Mouse (Mus musculus) stomach, postnatal 0 days (tissue): ENCODE data around the gene Creg2. TPM values are rescaled to one million over a fixed set of nuclear protein-coding genes. Genes with fewer than 3 reads are reported as not detected.

Experiments
- ATAC-seq: fragments of 200-750 bp; cut with Nextera tagmentation; 2 replicates; pipeline ENCODE4 v1.8.0; 2017; ENCODE audit not compliant: low FRiP score, low TSS enrichment
- DNase-seq: peaks from one replicate; pipeline ENCODE4 v3.0.0-alpha.2; 2016; ENCODE audit warnings: low spot score
- H3K27ac ChIP-seq: fragments of 300-500 bp; sonication (generic); replicated peaks from 2 replicates; pipeline ENCODE4 v1.5.1; 2014; ENCODE audit warnings: mild to moderate bottlenecking, control low read depth
- H3K27me3 ChIP-seq: fragments of 300-500 bp; sonication (generic); 2 replicates; pipeline ENCODE4 v1.6.1; 2014; ENCODE audit warnings: low read length; ENCODE audit not compliant: control insufficient read depth, insufficient read depth
- H3K36me3 ChIP-seq: fragments of 300-500 bp; sonication (generic); 2 replicates; pipeline ENCODE4 v1.6.1; 2014; ENCODE audit warnings: low read length, mixed read lengths; ENCODE audit not compliant: control insufficient read depth, insufficient read depth
- H3K4me1 ChIP-seq: fragments of 300-500 bp; sonication (generic); replicated peaks from 2 replicates; pipeline ENCODE4 v1.6.1; 2014; ENCODE audit warnings: antibody characterized with exemption; ENCODE audit not compliant: control insufficient read depth, insufficient read depth
- H3K4me2 ChIP-seq: fragments of 300-500 bp; sonication (generic); replicated peaks from 2 replicates; pipeline ENCODE4 v1.6.1; 2014; ENCODE audit warnings: low read depth, mild to moderate bottlenecking, control low read depth, moderate library complexity
- H3K4me3 ChIP-seq: fragments of 300-500 bp; sonication (generic); 2 replicates; pipeline ENCODE4 v1.5.1; 2014; ENCODE audit warnings: low read depth, low read length, control low read depth
- H3K9ac ChIP-seq: fragments of 300-500 bp; sonication (generic); 2 replicates; pipeline ENCODE4 v1.6.1; 2014; ENCODE audit warnings: mild to moderate bottlenecking, low read length, control low read depth, mixed read lengths
- H3K9me3 ChIP-seq: fragments of 300-500 bp; sonication (generic); 2 replicates; pipeline ENCODE4 v1.6.1; 2016; ENCODE audit warnings: low read length; ENCODE audit not compliant: control insufficient read depth
- CTCF ChIP-seq: IDR thresholded peaks from 2 replicates; pipeline ENCODE4 v1.5.1; 2016; ENCODE audit warnings: antibody characterized with exemption, low read depth, mild to moderate bottlenecking, moderate library complexity
- EP300 ChIP-seq: optimal IDR thresholded peaks from 2 replicates; pipeline ENCODE3; 2016; ENCODE audit warnings: antibody characterized with exemption
- whole genome bisulfite sequencing: fragments of 180-500 bp; shearing (Covaris S2); extraction: QIAGEN DNeasy Blood & Tissue Kit; methylation state at CpG from one replicate; pipeline ENCODE4 v1.1.7; 2014; 5-methylcytosine and 5-hydroxymethylcytosine counted together
- polyA plus RNA-seq: library from polyadenylated mRNA; unstranded; fragments of >200 nt; fragmentation: Nextera tagmentation; extraction: Ambion mirVana; gene quantifications from 2 replicates; pipeline ENCODE4 v1.2.1, GENCODE M21; 2015

The Creg2 gene
- polyA plus RNA-seq, 1 experiment from 2014 or later = 0.30 TPM

GRCm38 (mm10) chr1:39583173-39583572 lies 68.1 kb downstream of the Creg2 start:
- Histone ChIP-seq H3K9me3 (no peaks in the 10 kb centered on the region), H3K9ac (no peak overlapping the region), H3K27me3 (no peaks in the 10 kb centered on the region), H3K4me2 (no peak overlapping the region), H3K27ac (no peak overlapping the region), H3K4me1 (no peaks in the 10 kb centered on the region), H3K36me3 (no peaks in the 10 kb centered on the region), H3K4me3 (no peak overlapping the region)
- TF ChIP-seq CTCF (no peak), EP300 (no peak)
- WGBS = 92% methylated on average over 9 of the region's 9 CpGs
- ATAC-seq = no peak
- no peak for DNase-seq

- ATAC-seq = no peak
- H3K36me3 ChIP-seq = no peaks in the 10 kb centered on the region
- no peaks in the 10 kb centered on the region for H3K27me3 ChIP-seq
- no peaks in the 10 kb centered on the region for H3K9me3 ChIP-seq
- WGBS = 74% methylated on average over 2 of the region's 3 CpGs
- H3K9ac ChIP-seq = no peak overlapping the region
- TF ChIP-seq CTCF = no peak
- no peak for TF ChIP-seq EP300
- H3K4me3 ChIP-seq = no peak overlapping the region
- DNase-seq = no peak
- H3K4me2 ChIP-seq = no peak overlapping the region
- no peaks in the 10 kb centered on the region for H3K4me1 ChIP-seq
- no peak overlapping the region for H3K27ac ChIP-seq
Measured at GRCm38 (mm10) chr1:39581215-39581614, 70.1 kb downstream of the Creg2 start.

- H3K4me3 ChIP-seq = no peak overlapping the region
- DNase-seq (no peak), ATAC-seq (no peak)
- H3K27ac ChIP-seq = 0 out of 2 replicates have a peak overlapping the region, but pooled peaks have one; percentile 36
- no peaks in the 10 kb centered on the region for H3K9me3 ChIP-seq
- H3K9ac ChIP-seq = no peak overlapping the region
- WGBS = 62% methylated on average over 6 of the region's 6 CpGs
- no peaks in the 10 kb centered on the region for H3K4me1 ChIP-seq
- H3K4me2 ChIP-seq = no peak overlapping the region
- TF ChIP-seq CTCF (no peak), EP300 (no peak)
- no peaks in the 10 kb centered on the region for H3K27me3 ChIP-seq
- H3K36me3 ChIP-seq = no peaks in the 10 kb centered on the region
Measured at GRCm38 (mm10) chr1:39579139-39579538, 72.1 kb downstream of the Creg2 start.

GRCm38 (mm10) chr1:39578446-39578845 lies 72.8 kb downstream of the Creg2 start:
- Histone ChIP-seq H3K4me3 (no peak overlapping the region), H3K4me2 (no peak overlapping the region), H3K27me3 (no peaks in the 10 kb centered on the region), H3K9ac (no peak overlapping the region), H3K9me3 (no peaks in the 10 kb centered on the region), H3K36me3 (no peaks in the 10 kb centered on the region), H3K4me1 (no peaks in the 10 kb centered on the region), H3K27ac (no peak overlapping the region)
- DNase-seq (no peak), ATAC-seq (no peak)
- 70% methylated on average over 5 of the region's 5 CpGs for WGBS
- no peak for TF ChIP-seq EP300
- TF ChIP-seq CTCF = no peak

GRCm38 (mm10) chr1:39577253-39577705 lies 74.0 kb downstream of the Creg2 start, which contains the start of gene Rnf149:
Gene Rnf149 (minus strand): TSS chr1:39577405.
- no peaks in the 10 kb centered on the region for H3K9me3 ChIP-seq
- H3K27ac ChIP-seq = peak within 1 kb of the TSS; percentile 99
- 0 out of 2 replicates have a peak, but pooled peaks cover 1% of the 10 kb centered on the region for H3K4me1 ChIP-seq
- H3K27me3 ChIP-seq = no peaks in the 10 kb centered on the region
- H3K4me3 ChIP-seq = peak within 1 kb of the TSS; percentile 86
- no peak for TF ChIP-seq CTCF
- TF ChIP-seq EP300 = no peak
- 1% methylated on average over 28 of the region's 49 CpGs for WGBS
- DNase-seq = peak; percentile 97
- H3K4me2 ChIP-seq = peak within 1 kb of the TSS; percentile 78
- no peaks in the 10 kb centered on the region for H3K36me3 ChIP-seq
- H3K9ac ChIP-seq = peak within 1 kb of the TSS; percentile 90
- ATAC-seq = peak; percentile 96

GRCm38 (mm10) chr1:39576431-39577243 lies 74.6 kb downstream of the Creg2 start:
- DNase-seq (peak; percentile 75), ATAC-seq (peak; percentile 70)
- Histone ChIP-seq H3K9me3 (no peaks in the 10 kb centered on the region), H3K4me3 (peak overlapping the region; percentile 86), H3K9ac (peak overlapping the region; percentile 90), H3K4me2 (peak overlapping the region; percentile 78), H3K27me3 (no peaks in the 10 kb centered on the region), H3K4me1 (0 out of 2 replicates have a peak, but pooled peaks cover 2% of the 10 kb centered on the region), H3K27ac (peak overlapping the region; percentile 99), H3K36me3 (no peaks in the 10 kb centered on the region)
- under 1% methylated on average over 68 of the region's 88 CpGs for WGBS
- TF ChIP-seq CTCF = no peak; the same call in 1 of the 2 replicates
